Mouse (Mus musculus) heart, postnatal 14 days (tissue): ENCODE data around the gene Dgki. TPM values are rescaled to one million over a fixed set of nuclear protein-coding genes. Genes with fewer than 3 reads are reported as not detected.

Source experiments
- DNase-seq, 2 experiments: peaks; one replicate each; pipeline ENCODE4 v3.0.0; 2021 to 2022
- intact Hi-C: fragments of 180-260 bp; cut with DNase I; formaldehyde crosslinking; loops from one replicate; pipeline ENCODE4 v1.15.1; 2025
- total RNA-seq, 2 experiments: library from RNA; stranded (reverse); gene quantifications; 2 replicates each; pipeline ENCODE4 v1.2.3; 2021

The Dgki gene
- total RNA-seq, 2 experiments from 2014 or later: 0.26 to 0.27 TPM

DNA sequence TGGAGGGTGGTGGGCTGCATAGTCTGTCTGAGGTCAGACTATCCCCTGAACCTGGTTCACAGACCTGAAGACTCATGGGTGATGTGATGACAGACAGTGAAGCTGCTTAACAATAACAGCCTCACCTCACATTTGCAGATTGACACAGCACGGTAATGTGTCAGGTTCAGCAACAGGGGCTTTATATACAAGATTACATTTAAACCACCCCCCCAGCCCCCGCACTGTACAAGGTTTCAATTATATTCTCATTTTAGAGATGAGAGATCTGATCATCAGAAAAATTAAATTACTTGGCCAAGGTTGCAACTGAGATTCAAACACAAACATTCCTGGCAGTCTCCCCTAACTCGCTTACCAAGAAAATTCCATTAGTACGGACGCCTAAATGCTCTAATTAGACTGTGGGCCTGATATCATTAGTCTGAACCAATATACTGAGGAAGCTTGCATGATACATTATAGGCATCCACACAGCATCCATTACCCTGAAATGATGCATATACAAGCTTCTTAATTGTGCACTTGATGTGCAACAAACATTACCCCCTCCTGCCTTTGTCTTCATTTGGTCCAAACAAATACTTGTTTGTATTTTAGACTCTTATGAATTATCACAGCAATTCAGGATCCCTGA, 330.6 kb downstream of the Dgki start:
- intact Hi-C loops: no loop called here
- DNase-seq: no peak

DNA sequence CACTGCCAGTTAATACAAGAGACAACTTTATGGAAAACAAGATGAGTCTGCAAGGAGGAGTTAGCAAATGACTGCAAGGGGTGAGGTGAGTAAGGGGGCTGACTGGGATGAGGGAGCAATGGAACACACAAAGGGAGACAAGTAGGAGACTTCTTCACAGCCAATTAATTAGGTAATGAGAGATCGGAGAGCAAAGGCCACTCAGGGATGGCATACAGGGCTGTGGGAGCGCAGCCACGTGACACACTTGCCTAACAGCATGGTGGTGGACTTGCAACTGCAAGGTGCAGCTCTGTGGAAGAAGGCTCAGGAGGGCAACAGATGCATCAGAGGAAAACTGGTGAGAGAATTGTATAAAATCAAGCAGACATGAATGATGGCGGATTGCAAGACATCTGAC, 339.3 kb downstream of the Dgki start:
- DNase-seq: no peak
- intact Hi-C loops: no loop called here

DNA sequence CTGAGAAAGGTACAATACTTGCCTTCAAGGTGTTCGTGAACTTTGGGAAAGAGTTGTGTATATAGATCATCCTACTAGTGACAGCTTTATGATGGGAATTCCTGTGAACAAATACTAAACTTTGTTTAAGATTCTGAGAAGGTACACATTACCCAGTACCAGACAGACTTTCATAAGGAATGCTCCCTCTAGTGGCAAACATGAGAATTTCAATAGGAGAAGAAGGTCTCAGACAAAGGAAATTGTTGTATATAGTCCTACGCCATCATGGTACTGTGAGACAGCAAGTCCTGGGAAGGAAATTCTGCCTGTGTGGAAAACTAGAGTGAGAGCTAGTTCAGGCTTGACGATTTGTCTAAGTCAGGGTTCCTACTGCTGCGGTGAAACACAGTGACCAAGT, 344.7 kb downstream of the Dgki start:
- intact Hi-C loops: no loop called here

DNA sequence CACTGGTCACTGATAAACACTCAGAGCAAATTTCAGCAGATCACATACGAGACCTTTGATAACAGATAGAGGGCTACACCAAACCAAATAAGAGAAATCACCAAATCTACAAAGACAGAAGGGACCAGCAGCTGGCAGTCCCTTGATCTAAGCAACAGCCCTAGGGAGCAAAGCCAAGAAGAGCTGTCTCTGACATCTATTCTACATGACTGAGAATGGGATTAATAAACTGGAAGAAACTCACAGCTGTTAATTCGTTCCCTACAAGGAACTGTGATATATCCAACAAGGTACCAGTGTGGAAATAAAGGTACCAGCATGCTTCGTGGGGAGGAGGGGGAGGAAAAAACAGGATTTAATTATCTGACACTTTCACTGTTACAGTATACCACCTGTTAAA, 349.3 kb downstream of the Dgki start:
- intact Hi-C loops: no loop called here
- DNase-seq: no peak

More for the DNA sequence above, 344.7 kb downstream of the Dgki start:
- no peak for DNase-seq

DNA sequence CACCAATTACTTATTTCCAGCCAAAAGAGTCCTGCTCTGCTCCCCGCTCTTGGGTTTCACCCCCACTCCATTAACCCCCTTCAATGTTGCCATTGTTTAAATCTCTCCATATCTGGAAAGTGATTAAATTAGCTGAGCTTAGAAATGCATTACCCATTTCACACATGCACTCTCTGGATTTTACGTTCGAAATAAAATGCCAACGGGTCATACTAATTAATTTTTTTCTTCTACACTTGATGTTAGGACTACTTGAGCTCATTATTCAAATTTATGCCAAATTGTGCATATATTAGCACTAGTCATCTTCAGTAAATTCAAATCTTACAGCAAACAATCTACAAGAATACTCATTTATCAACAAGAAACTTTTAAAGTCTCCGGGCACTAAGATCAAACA, 352.1 kb downstream of the Dgki start:
- intact Hi-C loops: no loop called here
- no peak for DNase-seq

DNA sequence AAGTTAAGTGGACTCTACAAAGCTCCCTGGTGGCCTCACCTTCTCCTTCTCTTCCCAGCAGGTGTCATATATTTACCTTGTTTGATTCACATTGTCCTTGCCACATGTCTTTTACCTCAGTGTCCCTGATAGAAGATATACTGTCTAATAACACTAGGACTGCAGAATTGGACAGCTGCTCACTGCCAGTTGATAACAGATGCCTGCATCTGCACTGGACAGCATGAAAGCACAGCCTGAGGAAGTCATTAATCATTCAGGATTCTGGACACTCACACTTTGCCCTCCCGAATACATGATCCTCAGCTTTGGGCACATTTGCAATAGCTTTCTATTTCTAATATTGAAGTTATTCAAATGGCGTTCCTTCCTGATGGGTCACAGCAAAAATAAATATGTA, 362.5 kb downstream of the Dgki start:
- intact Hi-C loops: no loop called here
- no peak for DNase-seq

DNA sequence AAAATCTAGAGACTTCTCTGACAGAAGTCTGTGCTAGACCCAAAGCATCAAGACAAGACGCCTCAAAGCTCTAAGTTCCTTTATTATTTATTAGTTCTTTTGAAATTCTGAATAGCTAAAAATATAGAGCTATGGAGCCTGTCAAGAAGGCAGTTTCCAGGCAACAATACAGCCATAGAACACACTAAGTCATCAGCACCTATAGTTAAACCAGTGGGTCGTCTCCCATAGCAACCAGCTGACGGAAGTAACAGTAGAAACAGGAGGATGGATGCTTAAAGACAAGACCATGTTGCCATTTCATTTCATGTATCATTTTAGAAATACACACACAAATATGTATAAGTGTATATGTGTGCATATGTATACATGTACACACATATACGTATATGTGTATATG, 363.2 kb downstream of the Dgki start:
- intact Hi-C loops: no loop called here
- no peak for DNase-seq

DNA sequence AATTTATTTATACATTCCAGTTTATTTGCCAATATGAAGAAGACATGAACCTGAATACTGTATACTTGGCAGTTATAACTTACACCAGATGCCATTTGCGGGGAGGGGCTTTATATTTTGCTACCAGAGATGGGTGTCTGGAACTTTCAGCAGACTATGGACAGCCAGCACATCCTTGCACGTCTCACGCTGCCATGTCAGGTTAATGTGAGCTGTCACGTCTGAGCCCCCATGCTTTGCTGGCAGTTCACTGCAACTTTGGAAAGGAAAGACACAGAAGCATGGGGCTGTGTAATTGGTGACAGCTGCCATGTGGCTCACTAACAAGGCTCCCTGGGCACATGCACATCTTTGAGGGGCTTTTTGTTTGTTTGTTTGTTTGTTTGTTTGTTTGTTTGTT, 368.5 kb downstream of the Dgki start:
- intact Hi-C loops: no loop called here
- DNase-seq: no peak

DNA sequence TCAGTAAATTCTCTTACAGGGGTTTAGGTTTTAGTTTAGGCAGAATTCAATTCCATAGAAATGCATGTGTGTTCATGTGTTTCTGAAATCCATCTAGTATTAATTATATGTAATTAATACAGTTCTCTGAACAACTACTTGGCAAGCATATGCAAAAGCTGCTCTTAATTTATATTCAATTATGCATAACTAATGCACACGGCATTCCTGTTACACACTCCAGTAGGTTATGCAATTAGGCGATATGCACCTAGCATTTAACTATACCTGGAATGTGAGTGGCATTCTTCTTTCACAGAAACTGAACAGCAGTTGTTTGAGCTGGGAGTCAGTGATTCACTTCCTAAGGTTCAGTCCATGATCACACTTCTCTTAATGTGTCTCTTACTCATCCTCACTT, 370.2 kb downstream of the Dgki start:
- intact Hi-C loops: no loop called here
- no peak for DNase-seq

DNA sequence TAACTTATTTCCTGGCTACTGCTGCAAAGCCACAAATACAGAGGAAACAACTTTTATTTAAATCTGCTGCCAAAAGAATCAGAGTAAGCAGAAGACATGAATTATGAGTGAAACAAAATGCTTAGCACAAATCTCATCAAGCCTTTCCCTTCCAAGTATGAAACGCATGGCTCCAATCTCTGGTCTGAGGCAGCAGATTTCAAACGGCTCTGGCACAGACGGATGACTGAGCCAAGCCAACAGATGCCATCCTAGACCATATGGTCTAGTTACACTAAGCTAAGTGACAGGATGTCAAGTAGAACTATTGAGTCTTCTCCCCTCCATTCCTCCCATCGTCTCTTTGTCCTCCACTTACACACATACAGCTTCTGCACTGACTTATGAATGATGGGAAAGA, 373.5 kb downstream of the Dgki start:
- DNase-seq: no peak
- intact Hi-C loops: no loop called here

DNA sequence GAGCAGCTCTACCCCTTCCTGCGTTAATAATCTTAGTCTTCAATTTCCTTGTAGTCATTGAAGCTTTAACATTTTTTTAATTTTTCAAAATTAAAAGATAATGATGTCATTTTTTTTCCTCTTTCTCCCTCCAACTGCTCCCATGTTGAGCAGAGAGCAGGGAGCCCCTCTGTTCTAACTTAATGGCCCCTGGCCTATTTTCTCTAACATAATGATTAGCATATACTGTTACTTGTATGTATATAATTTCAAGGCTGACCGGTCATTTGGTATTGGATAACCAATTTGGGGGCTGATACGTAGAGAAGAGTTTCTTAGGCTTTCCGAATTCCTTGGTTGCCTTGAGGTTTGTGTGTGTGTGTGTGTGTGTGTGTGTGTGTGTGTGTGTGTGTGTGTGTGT, 378.0 kb downstream of the Dgki start:
- DNase-seq: no peak
- intact Hi-C loops: no loop called here

DNA sequence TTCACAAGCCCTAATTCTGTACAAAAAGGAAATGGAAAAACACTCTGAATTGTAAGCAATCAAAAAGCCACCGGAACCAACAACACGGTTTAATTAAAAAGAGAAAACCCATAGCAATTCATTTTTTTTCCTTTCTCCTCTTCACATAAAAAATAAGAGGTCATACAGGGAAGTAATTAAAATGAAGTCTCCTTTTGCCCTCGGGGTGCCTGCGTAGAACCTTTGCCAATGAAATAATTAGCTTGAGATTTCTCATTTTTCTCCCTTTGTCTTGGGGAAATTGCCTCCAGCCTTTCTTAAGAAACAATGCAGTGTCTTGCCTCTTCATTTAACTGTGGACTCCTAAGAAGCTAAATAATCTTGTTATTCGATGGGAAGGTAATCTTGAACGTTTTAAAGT, 388.4 kb downstream of the Dgki start:
- DNase-seq: no peak
- intact Hi-C loops: no loop called here

DNA sequence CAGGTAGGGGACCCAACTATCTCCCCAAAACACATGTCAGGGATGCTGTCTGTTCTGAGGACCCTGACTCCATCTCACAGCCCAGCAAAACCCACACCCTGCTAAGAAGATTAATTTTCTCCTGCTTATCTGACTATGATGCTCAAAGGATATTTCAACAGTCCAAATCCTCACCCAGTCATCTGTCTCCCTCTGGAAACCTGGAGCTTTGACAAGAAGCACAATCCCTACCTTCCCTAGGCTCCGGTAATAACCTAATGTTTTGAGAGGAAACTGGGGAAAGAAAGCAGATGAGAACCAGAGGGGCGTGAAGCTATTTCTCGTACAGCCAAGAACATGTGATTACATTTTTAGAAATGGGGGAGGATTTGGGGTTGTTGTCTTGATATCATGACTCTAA, 392.8 kb downstream of the Dgki start:
- DNase-seq: no peak
- intact Hi-C loops: no loop called here

DNA sequence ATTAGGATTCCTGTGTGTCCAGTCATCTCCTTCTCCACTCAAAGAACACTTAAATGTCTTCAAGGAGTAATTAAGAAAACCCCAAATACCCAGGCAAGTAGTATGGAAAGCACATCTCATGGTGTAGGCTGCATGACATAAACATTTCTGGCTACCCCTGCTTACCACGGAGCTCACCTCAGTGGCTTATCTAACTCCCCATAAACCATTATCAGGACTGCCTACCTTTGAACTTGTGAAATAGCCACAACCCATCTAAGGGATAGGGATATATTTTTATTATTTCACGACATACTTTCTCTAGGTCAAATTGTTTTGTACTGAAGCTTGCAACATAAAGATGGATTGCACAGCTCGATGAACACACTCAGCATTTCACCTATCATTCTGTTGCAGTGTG, 394.0 kb downstream of the Dgki start:
- intact Hi-C loops: no loop called here
- no peak for DNase-seq

DNA sequence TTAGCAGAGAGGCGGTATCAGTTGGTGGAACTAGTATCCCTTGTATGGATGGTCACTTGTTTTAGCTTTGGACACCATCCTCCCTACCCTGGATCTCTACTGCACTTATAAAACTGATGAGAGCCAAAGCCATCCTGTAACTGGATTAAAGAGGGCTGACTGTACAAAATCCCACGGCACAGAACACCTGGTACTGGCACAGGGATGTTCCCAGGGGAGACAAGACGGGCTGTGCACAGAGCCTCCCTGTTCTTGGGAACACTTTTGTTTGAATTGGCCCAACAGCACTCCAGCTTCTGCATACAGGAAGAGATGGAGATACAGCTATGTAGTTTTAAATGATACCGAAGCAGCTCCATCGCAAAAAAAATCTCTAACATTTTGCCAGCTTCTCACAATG, 395.1 kb downstream of the Dgki start:
- no peak for DNase-seq
- intact Hi-C loops: loop anchor here (1.0 to 5.0 kb wide), 3 partner anchors 132 to 518 kb away; partner anchors contain the start of gene Chrm2

DNA sequence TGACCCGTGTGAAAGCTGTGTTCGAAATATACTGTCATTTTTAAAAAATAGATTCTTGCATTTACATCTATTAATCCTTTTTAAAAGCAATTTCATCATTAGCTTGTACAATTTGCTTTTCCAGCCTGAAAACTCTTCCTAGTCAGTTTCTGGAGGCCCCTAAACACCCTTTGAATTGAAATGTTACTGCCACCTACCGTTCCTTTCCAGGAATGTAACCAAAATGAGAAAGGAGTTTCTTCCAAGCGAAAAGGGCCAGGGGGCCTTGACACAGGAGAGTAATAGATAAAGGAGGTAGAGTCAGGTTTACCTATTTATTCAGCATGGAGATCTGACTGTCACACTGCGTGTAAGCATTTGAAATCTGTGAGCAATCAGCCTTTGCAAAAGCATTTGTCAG, 396.2 kb downstream of the Dgki start:
- DNase-seq: peak; percentile 33 to 73
- intact Hi-C loops: loop anchor here (1.0 to 5.0 kb wide), 3 partner anchors 133 to 517 kb away; partner anchors contain the start of gene Chrm2

DNA sequence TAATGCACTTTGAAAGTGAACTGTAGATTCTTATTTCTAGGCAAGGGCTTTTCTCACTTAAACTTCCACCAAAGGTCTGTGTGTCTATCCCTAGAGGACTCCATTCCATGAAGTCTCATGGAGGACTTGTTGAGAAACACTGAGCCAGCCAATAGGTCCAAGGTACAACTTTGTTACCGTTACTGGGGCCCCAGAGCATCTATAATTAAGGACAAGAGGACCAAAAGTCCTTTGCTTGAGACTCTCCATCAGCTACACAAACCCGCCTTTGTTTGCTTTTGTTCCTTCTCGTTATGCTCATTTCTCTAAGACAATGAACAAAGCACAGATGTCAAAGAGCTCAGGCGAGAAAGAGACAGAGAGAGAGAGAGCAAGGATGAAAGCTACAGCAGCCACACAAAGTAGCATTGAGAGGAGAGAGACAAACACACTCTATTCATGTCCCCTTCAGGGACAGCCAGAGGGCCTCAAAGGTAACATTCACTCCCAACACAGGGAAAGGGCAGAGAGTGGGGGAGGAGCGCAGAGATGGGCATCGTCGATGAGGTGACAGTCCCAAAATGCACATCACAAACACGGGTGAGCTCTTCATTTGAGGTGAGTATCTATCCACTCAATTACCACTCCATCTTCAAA, 396.7 kb downstream of the Dgki start:
- no peak for DNase-seq
- intact Hi-C loops: loop anchor here (5.0 kb wide), 2 partner anchors 134 to 516 kb away; partner anchors contain the start of gene Chrm2

DNA sequence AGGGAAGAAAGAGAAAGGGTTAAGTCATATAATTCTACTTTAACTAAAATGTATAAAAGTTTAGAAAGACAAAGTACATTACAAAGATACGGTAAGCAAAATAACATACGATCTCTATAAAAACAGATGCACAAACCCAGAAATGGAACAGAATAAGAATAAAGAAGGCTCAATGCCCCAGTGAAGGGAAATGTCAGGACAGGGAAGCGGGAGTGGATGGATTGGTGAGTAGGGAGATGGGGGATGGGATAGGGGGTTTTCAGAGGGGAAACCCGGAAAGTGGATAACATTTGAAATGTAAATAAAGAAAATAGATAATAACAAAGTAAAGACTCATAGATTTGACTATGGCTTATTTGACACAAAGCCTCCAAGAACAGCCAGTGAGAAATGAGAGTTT, 400.1 kb downstream of the Dgki start:
- DNase-seq: no peak
- intact Hi-C loops: loop anchor here (5.0 kb wide), 2 partner anchors 137 to 513 kb away; partner anchors contain the start of gene Chrm2

DNA sequence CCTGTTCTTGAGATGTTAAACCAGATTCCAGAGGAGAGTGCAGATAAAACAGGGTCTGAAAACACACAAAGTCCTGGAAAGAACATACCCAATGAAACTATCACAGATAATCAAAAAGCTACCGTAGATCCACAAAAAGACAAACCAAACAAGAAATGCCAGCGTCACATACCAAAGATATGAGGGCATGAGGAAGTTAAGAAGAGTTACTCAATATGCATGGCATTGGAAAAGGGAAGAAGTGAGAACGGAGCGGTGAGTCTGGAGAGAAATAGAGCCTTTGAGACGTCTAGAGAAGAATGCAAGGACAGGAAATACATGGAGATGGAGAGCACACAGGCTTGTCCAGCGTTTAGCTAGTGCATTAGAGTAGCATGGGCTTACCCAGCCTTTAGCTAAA, 401.6 kb downstream of the Dgki start:
- intact Hi-C loops: no loop called here

DNA sequence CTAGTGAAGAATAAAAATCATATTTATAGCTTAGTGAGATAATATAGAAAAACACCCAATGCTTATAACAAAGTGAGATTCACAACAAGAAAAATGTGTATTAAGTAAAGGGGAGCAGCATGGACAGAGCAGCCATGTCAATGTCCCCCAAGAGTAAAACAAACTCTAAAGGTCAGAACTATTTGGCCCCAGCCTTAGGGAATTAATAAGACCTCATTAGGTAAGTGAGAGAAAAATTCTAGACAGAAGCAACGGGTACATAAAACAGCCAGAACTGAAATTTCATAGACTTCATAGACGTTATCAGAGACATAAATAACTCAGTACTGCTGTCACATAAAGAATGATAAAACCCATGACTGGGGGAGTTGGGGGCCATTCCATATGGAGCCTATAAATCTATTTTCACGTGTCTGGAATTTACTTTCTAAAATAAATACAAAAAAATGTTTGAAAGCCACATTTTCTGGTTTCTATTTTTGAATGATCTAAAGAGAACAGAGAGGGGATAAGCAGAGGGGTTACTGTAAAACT, 402.3 kb downstream of the Dgki start:
- no peak for DNase-seq
- intact Hi-C loops: no loop called here

More for the DNA sequence above, 401.6 kb downstream of the Dgki start:
- DNase-seq: no peak

DNA sequence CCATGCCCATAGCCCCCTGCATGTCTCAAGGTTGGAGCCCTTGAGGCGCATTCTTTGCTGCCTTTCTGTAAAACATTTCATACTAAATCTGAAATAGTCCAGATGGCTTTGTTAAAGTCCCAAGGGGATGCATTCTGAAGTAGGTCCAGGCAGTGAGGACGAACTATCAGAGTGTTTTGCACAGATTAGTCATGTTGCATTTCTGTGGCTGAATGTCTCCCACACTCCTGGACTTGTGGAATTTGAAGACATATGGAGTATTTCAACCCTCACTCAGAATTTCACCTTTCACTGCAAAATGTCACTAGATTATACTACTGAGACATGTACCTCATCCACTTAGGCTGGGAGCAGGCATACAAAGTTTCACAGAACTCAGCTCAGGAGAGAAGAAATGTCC, 403.3 kb downstream of the Dgki start:
- intact Hi-C loops: no loop called here
- peak in 1 of 2 experiments; percentile 25 for DNase-seq

DNA sequence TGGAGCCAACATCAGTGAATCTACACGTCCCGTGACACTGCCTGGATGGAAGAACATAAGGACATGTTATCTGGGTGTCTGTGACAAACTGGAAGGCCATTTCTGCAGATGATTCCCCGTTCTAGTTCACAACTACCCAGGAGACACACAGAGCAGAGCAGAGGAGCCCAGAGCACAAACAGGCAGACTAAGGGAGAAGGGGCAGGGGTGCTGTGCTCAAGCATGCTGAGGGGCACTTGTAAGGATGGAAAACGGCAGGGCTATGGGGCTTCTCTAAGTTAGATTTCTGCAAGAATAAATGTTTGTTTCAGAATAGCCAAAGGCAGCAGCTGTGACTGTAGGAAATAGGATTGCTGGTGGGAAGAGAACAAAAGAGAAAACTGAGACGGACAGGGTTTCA, 408.2 kb downstream of the Dgki start:
- no peak for DNase-seq
- intact Hi-C loops: no loop called here
